Mouse (Mus musculus) heart, adult 2 months (tissue): Measurements from ENCODE around the gene Rftn2. TPM values are rescaled to one million over a fixed set of nuclear protein-coding genes. Genes with fewer than 3 reads are reported as not detected.

ENCODE experiments used
- DNase-seq, 2 experiments: peaks; one replicate each; pipeline ENCODE4 v3.0.0; 2021
- H3K27ac ChIP-seq: fragments of 200-600 bp; 2 replicates; pipeline ENCODE4 v1.8.1; 2022
- H3K27me3 ChIP-seq: fragments of 200-500 bp; 2 replicates; pipeline ENCODE4 v1.6.1; 2012; ENCODE audit warnings: mild to moderate bottlenecking, low read length, inconsistent platforms, mixed read lengths; ENCODE audit not compliant: control insufficient read depth, insufficient read depth
- H3K36me3 ChIP-seq: fragments of 200-500 bp; 2 replicates; pipeline ENCODE4 v1.6.1; 2012; ENCODE audit warnings: low read length, inconsistent platforms; ENCODE audit not compliant: control insufficient read depth, insufficient read depth
- H3K4me1 ChIP-seq: fragments of 200-500 bp; 2 replicates; pipeline ENCODE4 v1.6.1; 2011; ENCODE audit warnings: low read length; ENCODE audit not compliant: control insufficient read depth, insufficient read depth
- H3K4me3 ChIP-seq: fragments of 200-600 bp; 2 replicates; pipeline ENCODE4 v1.8.1; 2022
- H3K79me2 ChIP-seq: fragments of 200-500 bp; replicated peaks from 2 replicates; pipeline ENCODE4 v1.6.1; 2012; ENCODE audit warnings: mild to moderate bottlenecking, inconsistent platforms, low read length, moderate library complexity, mixed read lengths; ENCODE audit not compliant: control insufficient read depth, insufficient read depth
- H3K9ac ChIP-seq: fragments of 200-500 bp; 2 replicates; pipeline ENCODE4 v1.6.1; 2012; ENCODE audit warnings: low read depth, mild to moderate bottlenecking, control low read depth, inconsistent platforms, low read length, mixed read lengths
- CTCF ChIP-seq: fragments of 200-600 bp; IDR thresholded peaks from 2 replicates; pipeline ENCODE4 v1.8.1; 2022; ENCODE audit warnings: antibody characterized with exemption, mild to moderate bottlenecking, moderate library complexity
- EP300 ChIP-seq: fragments of 200-500 bp; IDR thresholded peaks from 2 replicates; pipeline ENCODE4 v1.6.1; 2011; ENCODE audit warnings: low read depth, low read length, control low read depth; ENCODE audit not compliant: insufficient read depth
- POLR2A ChIP-seq: fragments of 200-500 bp; IDR thresholded peaks from 2 replicates; pipeline ENCODE4 v1.6.1; 2011; ENCODE audit warnings: mild to moderate bottlenecking, low read depth, low read length, control low read depth; ENCODE audit not compliant: insufficient read depth
- WGBS: fragments of 180-500 bp; shearing (Covaris S2); methylation state at CpG from one replicate; pipeline ENCODE4 v1.1.7; 2018; 5-methylcytosine and 5-hydroxymethylcytosine counted together
- intact Hi-C: fragments of 180-260 bp; cut with DNase I; formaldehyde crosslinking; loops from one replicate; pipeline ENCODE4 v1.15.1; 2025
- polyA plus RNA-seq: library from polyadenylated mRNA; depleted of rRNA; stranded (reverse); fragments of >200 nt; gene quantifications from 2 replicates; pipeline ENCODE4 v1.2.3, GENCODE M21; 2012
- total RNA-seq, 2 experiments: library from RNA; stranded (reverse); gene quantifications; 2 replicates each; pipeline ENCODE4 v1.2.3; 2021

Rftn2 gene
- total and polyA plus RNA-seq, 3 experiments: 2.7 to 12.8 (median 12.1) TPM

GRCm38 (mm10) chr1:55217191-55217590 lies 9.4 kb downstream of the Rftn2 start:
- 19% methylated on average over 2 of the region's 2 CpGs for WGBS
- peaks cover 5% of the 10 kb centered on the region for H3K4me1 ChIP-seq
- H3K4me3 ChIP-seq: no peak overlapping the region
- intact Hi-C loops: loop anchor here (5.0 kb wide), 1 partner anchor 130 kb away; the partner anchor contains the start of genes Hspd1 and Hspe1
- H3K36me3 ChIP-seq: 0 out of 2 replicates have a peak, but pooled peaks cover 2% of the 10 kb centered on the region
- TF ChIP-seq EP300 (no peak), POLR2A (no peak), CTCF (no peak)
- H3K79me2 ChIP-seq: no peaks in the 10 kb centered on the region
- DNase-seq: no peak
- H3K27ac ChIP-seq: no peak overlapping the region
- no peaks in the 10 kb centered on the region for H3K27me3 ChIP-seq
- no peak overlapping the region for H3K9ac ChIP-seq

DNA sequence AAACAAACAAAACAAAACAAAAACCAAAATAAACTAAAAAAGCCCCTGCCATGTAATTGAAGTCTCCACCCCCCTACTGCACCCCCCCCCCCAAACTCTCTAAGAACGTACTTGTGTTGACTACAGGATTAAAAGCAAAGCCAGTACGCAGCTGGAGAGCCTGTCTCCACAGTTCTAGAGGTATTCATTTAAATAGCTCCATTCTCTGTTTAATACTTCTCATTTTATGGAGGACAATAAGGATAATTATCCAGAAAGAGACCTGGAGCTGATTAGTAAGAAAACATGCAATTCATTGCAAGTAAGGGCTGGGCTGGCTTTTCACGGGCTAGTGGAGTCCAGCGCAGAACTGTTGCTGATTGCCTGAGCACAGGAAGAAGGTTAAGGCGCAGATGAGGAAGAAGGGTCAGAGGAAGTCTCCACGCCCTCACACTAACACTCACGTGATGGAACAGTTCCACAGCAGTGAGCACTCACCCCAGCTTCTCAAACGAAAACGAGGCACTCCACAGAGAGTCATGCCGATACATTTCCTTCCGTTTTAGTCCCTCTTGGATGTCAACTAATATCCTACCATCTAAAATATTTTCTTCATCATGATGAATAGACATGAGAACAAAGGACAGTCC lies 11.3 kb downstream of the Rftn2 start:
- H3K4me1 ChIP-seq: no peaks in the 10 kb centered on the region
- peak in 1 of 2 experiments; percentile 70 for DNase-seq
- no peaks in the 10 kb centered on the region for H3K36me3 ChIP-seq
- no peaks in the 10 kb centered on the region for H3K79me2 ChIP-seq
- H3K27me3 ChIP-seq: no peaks in the 10 kb centered on the region
- intact Hi-C loops: loop anchor here (5.0 kb wide), 1 partner anchor 128 kb away; the partner anchor contains the start of genes Hspd1 and Hspe1
- WGBS: 46% methylated on average over 11 of the region's 11 CpGs
- no peak overlapping the region for H3K9ac ChIP-seq
- no peak overlapping the region for H3K4me3 ChIP-seq
- H3K27ac ChIP-seq: peak overlapping the region; percentile 31
- no peak for TF ChIP-seq EP300
- no peak for TF ChIP-seq CTCF
- TF ChIP-seq POLR2A: peak; percentile 49; the same call in 1 of the 2 replicates

GRCm38 (mm10) chr1:55213936-55214335 lies 12.6 kb downstream of the Rftn2 start:
- intact Hi-C loops: no loop called here
- no peak overlapping the region for H3K27ac ChIP-seq
- H3K4me1 ChIP-seq: no peaks in the 10 kb centered on the region
- no peak overlapping the region for H3K9ac ChIP-seq
- H3K36me3 ChIP-seq: no peaks in the 10 kb centered on the region
- H3K27me3 ChIP-seq: no peaks in the 10 kb centered on the region
- DNase-seq: no peak
- no peak for TF ChIP-seq EP300
- no peak for TF ChIP-seq CTCF
- TF ChIP-seq POLR2A: no peak
- H3K79me2 ChIP-seq: no peaks in the 10 kb centered on the region
- no peak overlapping the region for H3K4me3 ChIP-seq
- 92% methylated on average over 6 of the region's 6 CpGs for WGBS

DNA sequence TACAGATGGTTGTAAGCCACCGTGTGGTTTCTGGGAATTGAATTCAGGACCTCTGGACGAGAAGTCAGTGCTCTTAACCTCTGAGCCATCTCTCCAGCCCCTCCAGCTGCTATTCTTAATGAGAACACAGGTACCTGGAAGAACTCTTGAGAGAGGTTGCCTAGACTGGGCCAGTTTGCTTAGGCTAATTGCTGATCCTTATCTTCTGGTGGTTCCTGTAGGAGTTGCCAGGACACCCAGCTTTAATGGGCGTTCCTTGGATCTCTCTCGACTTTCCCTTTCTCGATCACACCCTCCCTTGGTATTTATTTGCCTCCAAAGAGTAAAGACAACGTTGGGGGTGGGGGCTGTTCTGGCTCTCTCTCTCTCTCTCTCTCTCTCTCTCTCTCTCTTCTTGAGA lies 13.1 kb downstream of the Rftn2 start:
- WGBS: 63% methylated on average over 6 of the region's 6 CpGs
- intact Hi-C loops: no loop called here
- no peaks in the 10 kb centered on the region for H3K79me2 ChIP-seq
- H3K4me3 ChIP-seq: no peak overlapping the region
- no peak overlapping the region for H3K9ac ChIP-seq
- no peak for DNase-seq
- no peaks in the 10 kb centered on the region for H3K27me3 ChIP-seq
- TF ChIP-seq CTCF: no peak
- TF ChIP-seq POLR2A: no peak
- TF ChIP-seq EP300: no peak
- H3K36me3 ChIP-seq: no peaks in the 10 kb centered on the region
- H3K4me1 ChIP-seq: no peaks in the 10 kb centered on the region
- no peak overlapping the region for H3K27ac ChIP-seq

- 92% methylated on average over 4 of the region's 4 CpGs for WGBS
- no peak for TF ChIP-seq EP300
- TF ChIP-seq CTCF: no peak
- no peak for TF ChIP-seq POLR2A
- no peaks in the 10 kb centered on the region for H3K27me3 ChIP-seq
- no peak for DNase-seq
- no peak overlapping the region for H3K27ac ChIP-seq
- intact Hi-C loops: no loop called here
- H3K36me3 ChIP-seq: no peaks in the 10 kb centered on the region
- H3K4me1 ChIP-seq: peaks cover 2% of the 10 kb centered on the region; the same call in 1 of the 2 replicates
- H3K9ac ChIP-seq: no peak overlapping the region
- no peak overlapping the region for H3K4me3 ChIP-seq
- H3K79me2 ChIP-seq: no peaks in the 10 kb centered on the region
These were observed 13.8 kb downstream of the Rftn2 start for GRCm38 (mm10) chr1:55212771-55213170.

- H3K4me3 ChIP-seq: no peak overlapping the region
- no peak overlapping the region for H3K9ac ChIP-seq
- 81% methylated on average over 8 of the region's 8 CpGs for WGBS
- DNase-seq: no peak
- no peaks in the 10 kb centered on the region for H3K79me2 ChIP-seq
- H3K27ac ChIP-seq: no peak overlapping the region
- intact Hi-C loops: no loop called here
- H3K4me1 ChIP-seq: peaks cover 2% of the 10 kb centered on the region; the same call in 1 of the 2 replicates
- H3K27me3 ChIP-seq: no peaks in the 10 kb centered on the region
- no peak for TF ChIP-seq CTCF
- no peak for TF ChIP-seq EP300
- TF ChIP-seq POLR2A: no peak
- no peaks in the 10 kb centered on the region for H3K36me3 ChIP-seq
These were observed 15.5 kb downstream of the Rftn2 start for GRCm38 (mm10) chr1:55211081-55211480.
